Mouse (Mus musculus): ENCODE measurements at regions not wholly inside any gene's neighbourhood (a gene's known extent, or its start where the extent isn't known, plus 50 kb on each side); places are given as distances from the start of the nearest gene placed in this dataset.

- no peak for TF ChIP-seq EP300 (IDR thresholded peaks at IDR 0.05; ENCODE audit: insufficient read depth, low read depth, low read length)
- TF ChIP-seq POLR2A (IDR thresholded peaks at IDR 0.05; ENCODE audit: insufficient read depth, low read length): no peak
- TF ChIP-seq CTCF (IDR thresholded peaks at IDR 0.05; ENCODE audit: low read depth, low read length): no peak
These were observed 234.4 kb upstream of the Zeb2 start for GRCm38 (mm10) chr2:45351529-45352133.

GRCm38 (mm10) chr2:45346358-45346757 lies 229.2 kb upstream of the Zeb2 start:
- Histone ChIP-seq H3K27me3 (ENCODE audit: control insufficient read depth, insufficient read depth, low read length, poor library complexity, severe bottlenecking) (no peaks in the 10 kb centered on the region), H3K4me1 (ENCODE audit: control insufficient read depth, insufficient read depth, low read length) (no peaks in the 10 kb centered on the region), H3K36me3 (ENCODE audit: control insufficient read depth, insufficient read depth, low read length, poor library complexity, severe bottlenecking) (no peaks in the 10 kb centered on the region), H3K4me3 (ENCODE audit: low read depth, low read length) (no peak overlapping the region), H3K9me3 (replicated peaks; ENCODE audit: control insufficient read depth, insufficient read depth, low read length, poor library complexity, severe bottlenecking) (no peaks in the 10 kb centered on the region), H3K27ac (ENCODE audit: insufficient read depth, low read length) (no peak overlapping the region), H3K9ac (ENCODE audit: low read depth, poor library complexity, severe bottlenecking) (no peak overlapping the region)
- TF ChIP-seq CTCF (IDR thresholded peaks at IDR 0.05; ENCODE audit: low read depth, low read length) (no peak), POLR2A (IDR thresholded peaks at IDR 0.05; ENCODE audit: insufficient read depth, low read length) (no peak), EP300 (IDR thresholded peaks at IDR 0.05; ENCODE audit: insufficient read depth, low read depth, low read length) (no peak)

More at GRCm38 (mm10) chr2:45351529-45352133, 234.4 kb upstream of the Zeb2 start:
- H3K36me3 ChIP-seq (ENCODE audit: control insufficient read depth, insufficient read depth, low read length, poor library complexity, severe bottlenecking): no peaks in the 10 kb centered on the region
- H3K4me1 ChIP-seq (ENCODE audit: control insufficient read depth, insufficient read depth, low read length): no peaks in the 10 kb centered on the region
- no peak overlapping the region for H3K27ac ChIP-seq (ENCODE audit: insufficient read depth, low read length)
- H3K4me3 ChIP-seq (ENCODE audit: low read depth, low read length): no peak overlapping the region
- no peaks in the 10 kb centered on the region for H3K9me3 ChIP-seq (replicated peaks; ENCODE audit: control insufficient read depth, insufficient read depth, low read length, poor library complexity, severe bottlenecking)
- no peaks in the 10 kb centered on the region; the same call in 1 of the 2 replicates for H3K27me3 ChIP-seq (ENCODE audit: control insufficient read depth, insufficient read depth, low read length, poor library complexity, severe bottlenecking)
- H3K9ac ChIP-seq (ENCODE audit: low read depth, poor library complexity, severe bottlenecking): no peak overlapping the region

- Histone ChIP-seq H3K27ac (ENCODE audit: insufficient read depth, low read length) (no peak overlapping the region), H3K4me1 (ENCODE audit: control insufficient read depth, insufficient read depth, low read length) (no peaks in the 10 kb centered on the region), H3K9ac (ENCODE audit: low read depth, poor library complexity, severe bottlenecking) (no peak overlapping the region), H3K36me3 (ENCODE audit: control insufficient read depth, insufficient read depth, low read length, poor library complexity, severe bottlenecking) (no peaks in the 10 kb centered on the region), H3K4me3 (ENCODE audit: low read depth, low read length) (no peak overlapping the region), H3K27me3 (ENCODE audit: control insufficient read depth, insufficient read depth, low read length, poor library complexity, severe bottlenecking) (no peaks in the 10 kb centered on the region), H3K9me3 (replicated peaks; ENCODE audit: control insufficient read depth, insufficient read depth, low read length, poor library complexity, severe bottlenecking) (no peaks in the 10 kb centered on the region)
- TF ChIP-seq CTCF (IDR thresholded peaks at IDR 0.05; ENCODE audit: low read depth, low read length): no peak
- no peak for TF ChIP-seq EP300 (IDR thresholded peaks at IDR 0.05; ENCODE audit: insufficient read depth, low read depth, low read length)
- no peak for TF ChIP-seq POLR2A (IDR thresholded peaks at IDR 0.05; ENCODE audit: insufficient read depth, low read length)
These were observed 222.7 kb upstream of the Zeb2 start for GRCm38 (mm10) chr2:45339866-45340265.

- no peaks in the 10 kb centered on the region for H3K4me1 ChIP-seq (ENCODE audit: control insufficient read depth, insufficient read depth, low read length)
- no peak overlapping the region for H3K4me3 ChIP-seq (ENCODE audit: low read depth, low read length)
- TF ChIP-seq EP300 (IDR thresholded peaks at IDR 0.05; ENCODE audit: insufficient read depth, low read depth, low read length) (no peak), POLR2A (IDR thresholded peaks at IDR 0.05; ENCODE audit: insufficient read depth, low read length) (no peak), CTCF (IDR thresholded peaks at IDR 0.05; ENCODE audit: low read depth, low read length) (no peak)
- no peaks in the 10 kb centered on the region for H3K27me3 ChIP-seq (ENCODE audit: control insufficient read depth, insufficient read depth, low read length, poor library complexity, severe bottlenecking)
- H3K36me3 ChIP-seq (ENCODE audit: control insufficient read depth, insufficient read depth, low read length, poor library complexity, severe bottlenecking): no peaks in the 10 kb centered on the region
- no peaks in the 10 kb centered on the region for H3K9me3 ChIP-seq (replicated peaks; ENCODE audit: control insufficient read depth, insufficient read depth, low read length, poor library complexity, severe bottlenecking)
- no peak overlapping the region for H3K27ac ChIP-seq (ENCODE audit: insufficient read depth, low read length)
- H3K9ac ChIP-seq (ENCODE audit: low read depth, poor library complexity, severe bottlenecking): no peak overlapping the region
These were observed 221.6 kb upstream of the Zeb2 start for GRCm38 (mm10) chr2:45338809-45339208.

- no peak for TF ChIP-seq CTCF (IDR thresholded peaks at IDR 0.05; ENCODE audit: low read depth, low read length)
- no peak for TF ChIP-seq EP300 (IDR thresholded peaks at IDR 0.05; ENCODE audit: insufficient read depth, low read depth, low read length)
- no peak for TF ChIP-seq POLR2A (IDR thresholded peaks at IDR 0.05; ENCODE audit: insufficient read depth, low read length)
- Histone ChIP-seq H3K4me3 (ENCODE audit: low read depth, low read length) (no peak overlapping the region), H3K36me3 (ENCODE audit: control insufficient read depth, insufficient read depth, low read length, poor library complexity, severe bottlenecking) (no peaks in the 10 kb centered on the region), H3K27ac (ENCODE audit: insufficient read depth, low read length) (no peak overlapping the region), H3K27me3 (ENCODE audit: control insufficient read depth, insufficient read depth, low read length, poor library complexity, severe bottlenecking) (no peaks in the 10 kb centered on the region; the same call in 1 of the 2 replicates), H3K9me3 (replicated peaks; ENCODE audit: control insufficient read depth, insufficient read depth, low read length, poor library complexity, severe bottlenecking) (no peaks in the 10 kb centered on the region), H3K9ac (ENCODE audit: low read depth, poor library complexity, severe bottlenecking) (no peak overlapping the region), H3K4me1 (ENCODE audit: control insufficient read depth, insufficient read depth, low read length) (no peaks in the 10 kb centered on the region)
These were observed 199.9 kb upstream of the Zeb2 start for GRCm38 (mm10) chr2:45316945-45317565.

GRCm38 (mm10) chr2:45287530-45288009 lies 170.4 kb upstream of the Zeb2 start:
- Histone ChIP-seq H3K27ac (ENCODE audit: insufficient read depth, low read length) (no peak overlapping the region), H3K36me3 (ENCODE audit: control insufficient read depth, insufficient read depth, low read length, poor library complexity, severe bottlenecking) (no peaks in the 10 kb centered on the region), H3K9me3 (replicated peaks; ENCODE audit: control insufficient read depth, insufficient read depth, low read length, poor library complexity, severe bottlenecking) (no peaks in the 10 kb centered on the region), H3K9ac (ENCODE audit: low read depth, poor library complexity, severe bottlenecking) (no peak overlapping the region), H3K4me1 (ENCODE audit: control insufficient read depth, insufficient read depth, low read length) (no peaks in the 10 kb centered on the region), H3K4me3 (ENCODE audit: low read depth, low read length) (no peak overlapping the region), H3K27me3 (ENCODE audit: control insufficient read depth, insufficient read depth, low read length, poor library complexity, severe bottlenecking) (no peaks in the 10 kb centered on the region; the same call in 1 of the 2 replicates)
- TF ChIP-seq CTCF (IDR thresholded peaks at IDR 0.05; ENCODE audit: low read depth, low read length): no peak
- no peak for TF ChIP-seq EP300 (IDR thresholded peaks at IDR 0.05; ENCODE audit: insufficient read depth, low read depth, low read length)
- TF ChIP-seq POLR2A (IDR thresholded peaks at IDR 0.05; ENCODE audit: insufficient read depth, low read length): no peak
